Mouse (Mus musculus) lung, postnatal 10 days (tissue): ENCODE measurements at regions not wholly inside any gene's neighbourhood (a gene's known extent, or its start where the extent isn't known, plus 50 kb on each side); places are given as distances from the start of the nearest gene placed in this dataset.

ENCODE experiments used
- DNase-seq: peaks from one replicate; pipeline ENCODE4 v3.0.0; 2021

DNA sequence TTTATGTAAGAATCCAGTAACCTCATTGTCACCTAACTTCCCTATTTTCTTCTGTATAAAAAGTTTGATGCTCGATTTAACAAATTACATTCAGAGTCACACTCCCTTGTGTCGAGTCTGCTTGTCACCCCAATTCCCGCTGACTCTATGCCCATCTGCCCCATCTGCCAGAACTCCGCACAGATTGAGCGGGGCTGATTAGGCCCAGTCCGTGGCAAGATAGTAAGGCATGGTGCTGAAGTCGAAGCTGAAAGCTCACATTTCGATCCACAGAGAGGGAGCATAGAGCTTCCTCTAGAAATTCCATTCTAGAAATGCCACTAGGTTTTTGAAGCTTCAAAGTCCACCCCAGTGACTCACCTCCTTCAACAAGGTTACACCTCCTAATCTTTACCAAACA, 210.7 kb upstream of the Akirin2 start:
- DNase-seq, result no peak

DNA sequence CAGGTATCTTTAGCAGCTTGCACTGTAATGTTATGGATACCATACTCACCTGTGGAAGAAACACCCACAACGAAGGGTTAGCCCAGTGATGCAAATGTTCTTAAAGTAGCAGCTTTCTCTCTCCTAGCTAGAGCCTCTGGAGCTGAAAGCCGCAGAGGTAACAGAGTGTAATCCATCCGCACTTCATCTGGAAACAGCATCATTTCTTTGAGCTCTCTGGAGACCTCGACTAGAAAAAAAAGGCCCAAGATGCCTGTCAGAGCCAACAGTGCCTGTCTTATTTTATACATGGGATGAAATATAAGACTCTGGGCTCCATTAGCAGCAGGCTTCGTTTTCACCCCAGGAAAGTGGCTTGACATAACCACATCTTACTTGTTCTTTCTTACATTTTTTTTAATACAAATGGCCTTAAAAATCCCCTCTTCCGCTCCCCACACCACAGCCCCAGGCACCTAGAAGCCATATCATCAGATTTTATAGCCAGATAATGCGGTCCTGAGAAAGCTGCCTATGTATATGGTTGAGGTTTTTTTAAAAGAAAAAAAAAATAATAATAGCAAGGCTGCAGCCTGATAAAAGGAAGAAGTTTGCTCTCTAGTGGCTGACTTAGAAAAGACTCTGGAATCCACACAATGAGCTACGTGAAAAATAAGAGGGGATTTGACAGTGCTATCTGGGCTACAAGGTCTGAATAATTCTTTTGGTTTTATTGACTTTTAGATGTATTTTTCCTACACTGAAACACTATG, 179.3 kb upstream of the Akirin2 start:
- peak; percentile 5 for DNase-seq

DNA sequence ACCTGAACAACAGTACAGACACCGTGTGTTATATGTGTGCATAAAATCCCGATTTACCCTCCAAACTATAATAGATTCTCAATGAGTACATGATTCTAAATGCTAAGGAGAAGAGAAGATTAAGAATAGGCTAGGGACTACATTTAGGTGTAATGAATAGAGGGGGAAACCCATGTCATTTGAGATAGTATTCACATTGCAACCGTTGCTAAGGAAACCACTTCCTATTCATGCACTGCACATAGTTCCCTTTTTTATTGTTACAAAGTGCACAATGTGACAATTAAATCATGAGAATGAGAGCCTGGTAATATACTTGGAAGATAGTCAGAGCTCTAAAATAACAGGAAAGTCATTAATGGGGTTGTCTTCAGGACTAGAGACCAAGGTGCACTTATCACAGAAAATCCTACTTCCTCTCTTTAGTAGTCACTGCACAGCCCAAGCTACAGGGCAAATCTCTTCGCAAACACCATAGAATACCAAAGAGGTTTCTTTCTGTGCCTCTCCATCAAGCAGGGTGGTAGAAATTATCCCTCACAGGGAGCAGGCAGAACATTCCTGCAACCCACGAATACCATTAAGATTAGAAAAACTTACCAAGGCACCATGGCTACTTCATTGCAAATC, 164.3 kb upstream of the Akirin2 start:
- DNase-seq, result no peak

DNA sequence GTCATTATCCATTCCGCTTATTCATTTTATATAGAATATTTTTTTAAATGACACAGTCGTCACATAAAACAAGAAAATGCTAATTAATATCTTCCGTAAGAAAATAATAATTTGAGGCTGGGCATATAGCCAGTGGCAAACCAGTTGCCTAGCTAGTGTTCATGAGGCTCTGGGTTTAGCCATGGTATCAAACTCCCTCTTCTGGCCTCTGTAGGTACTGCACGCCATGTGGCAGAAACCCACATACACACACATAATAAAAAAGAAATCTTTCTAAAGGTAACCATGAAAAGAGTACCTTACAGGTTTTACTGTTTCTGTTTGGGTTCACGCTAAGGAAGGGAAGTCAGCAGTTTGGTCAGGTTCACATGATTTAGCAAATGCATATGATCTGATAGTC, 159.2 kb upstream of the Akirin2 start:
- no peak for DNase-seq

DNA sequence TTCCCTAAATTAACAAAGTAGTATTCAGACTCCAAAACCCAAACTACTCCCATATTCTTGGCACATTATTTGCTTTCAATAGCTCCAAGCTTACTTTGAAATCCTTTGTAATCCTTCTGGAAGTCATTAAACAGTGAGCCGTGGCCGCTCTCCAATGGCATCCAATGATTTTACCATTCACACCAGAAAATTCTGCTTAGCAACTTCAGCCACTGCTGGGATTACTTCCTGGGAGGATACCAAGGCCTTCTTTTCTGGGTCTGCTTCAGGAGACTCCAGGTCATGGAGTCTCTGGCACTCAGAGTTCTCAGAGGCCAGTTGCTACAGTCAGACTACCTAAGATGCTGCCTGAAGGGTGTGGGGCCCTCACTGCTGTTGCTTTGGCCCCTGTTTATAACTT, 147.7 kb upstream of the Akirin2 start:
- no peak for DNase-seq

DNA sequence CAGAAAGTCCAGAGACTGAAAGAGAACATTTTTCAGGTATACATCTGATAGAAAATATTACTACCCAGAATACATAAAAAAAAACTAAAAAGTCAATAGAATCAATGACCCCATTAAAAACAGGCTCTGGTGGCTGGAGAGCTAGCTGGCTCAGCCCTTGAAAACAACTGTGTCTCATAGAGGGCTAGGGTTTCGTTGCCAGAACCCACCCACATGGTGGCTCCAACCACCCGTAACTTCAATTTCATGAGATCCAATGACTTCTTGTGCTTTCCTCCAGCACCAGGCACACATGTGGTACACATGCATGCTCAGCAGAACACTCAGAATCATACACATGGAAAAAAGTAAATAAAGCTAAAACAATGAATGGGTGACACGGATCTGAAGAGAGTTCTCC, 143.6 kb upstream of the Akirin2 start:
- DNase-seq, result no peak

DNA sequence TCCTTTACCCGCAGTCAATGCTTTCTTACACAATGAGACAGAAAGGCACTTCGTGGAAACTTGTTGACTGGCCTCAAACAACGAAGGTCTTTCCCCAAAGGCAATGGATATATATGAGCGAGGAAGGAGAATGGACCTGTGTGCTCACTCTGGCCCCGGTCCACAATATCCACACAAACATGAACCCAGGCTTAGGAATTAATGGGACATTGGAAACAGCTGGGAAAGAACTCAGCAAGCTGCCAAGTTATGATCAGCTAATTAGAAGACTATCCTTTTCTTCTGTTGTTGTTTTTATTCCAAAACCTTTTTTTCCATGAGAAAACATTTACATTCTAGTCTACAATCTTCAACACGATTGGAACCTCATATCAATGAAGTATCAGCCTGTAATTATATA, 129.8 kb upstream of the Akirin2 start:
- peak; percentile 26 for DNase-seq

DNA sequence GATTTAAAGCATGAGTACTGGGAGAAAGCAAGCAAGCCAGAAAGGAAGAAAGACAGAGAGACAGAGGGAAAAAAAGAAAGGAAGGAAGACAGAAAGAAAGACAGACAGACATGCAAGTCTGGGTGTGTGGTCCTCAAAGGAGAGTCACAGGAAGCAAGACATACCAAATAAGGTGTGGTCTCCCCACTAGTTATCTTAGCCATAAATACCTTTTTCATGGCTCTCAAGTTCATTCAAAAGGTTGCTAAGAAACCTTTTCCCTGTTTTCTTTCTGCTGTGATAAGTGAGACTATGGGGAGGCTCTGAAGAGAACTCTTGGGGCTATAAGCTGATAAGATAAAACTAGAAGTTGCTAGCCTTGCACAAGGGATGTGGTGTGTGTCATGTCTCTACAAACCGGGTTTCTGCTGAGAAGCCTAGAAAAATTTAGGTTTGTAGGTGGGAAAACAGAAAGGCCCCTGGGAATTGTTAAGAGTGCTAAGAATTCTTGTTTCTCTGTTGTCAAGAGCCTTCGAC, 126.5 kb upstream of the Akirin2 start:
- DNase-seq, result no peak

DNA sequence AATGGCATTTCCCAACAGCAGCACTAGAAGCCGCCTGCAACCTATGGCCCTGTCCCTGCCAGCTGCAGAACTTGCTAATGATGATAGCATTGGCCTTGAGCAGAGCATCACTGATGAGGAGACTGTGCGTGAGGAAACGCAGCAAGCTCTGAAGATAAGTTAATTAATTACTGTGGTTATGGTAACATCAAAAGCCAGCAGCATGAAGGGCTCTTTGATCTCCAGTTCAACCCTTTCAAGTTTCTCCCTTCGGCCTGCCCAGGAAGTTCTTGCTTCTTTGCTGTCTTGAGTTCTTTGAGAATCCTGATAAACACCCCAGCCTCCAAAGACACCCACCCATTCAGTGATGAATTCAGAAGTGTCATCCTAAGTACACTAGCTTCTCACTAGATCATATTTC, 121.7 kb upstream of the Akirin2 start:
- peak; percentile 3 for DNase-seq

DNA sequence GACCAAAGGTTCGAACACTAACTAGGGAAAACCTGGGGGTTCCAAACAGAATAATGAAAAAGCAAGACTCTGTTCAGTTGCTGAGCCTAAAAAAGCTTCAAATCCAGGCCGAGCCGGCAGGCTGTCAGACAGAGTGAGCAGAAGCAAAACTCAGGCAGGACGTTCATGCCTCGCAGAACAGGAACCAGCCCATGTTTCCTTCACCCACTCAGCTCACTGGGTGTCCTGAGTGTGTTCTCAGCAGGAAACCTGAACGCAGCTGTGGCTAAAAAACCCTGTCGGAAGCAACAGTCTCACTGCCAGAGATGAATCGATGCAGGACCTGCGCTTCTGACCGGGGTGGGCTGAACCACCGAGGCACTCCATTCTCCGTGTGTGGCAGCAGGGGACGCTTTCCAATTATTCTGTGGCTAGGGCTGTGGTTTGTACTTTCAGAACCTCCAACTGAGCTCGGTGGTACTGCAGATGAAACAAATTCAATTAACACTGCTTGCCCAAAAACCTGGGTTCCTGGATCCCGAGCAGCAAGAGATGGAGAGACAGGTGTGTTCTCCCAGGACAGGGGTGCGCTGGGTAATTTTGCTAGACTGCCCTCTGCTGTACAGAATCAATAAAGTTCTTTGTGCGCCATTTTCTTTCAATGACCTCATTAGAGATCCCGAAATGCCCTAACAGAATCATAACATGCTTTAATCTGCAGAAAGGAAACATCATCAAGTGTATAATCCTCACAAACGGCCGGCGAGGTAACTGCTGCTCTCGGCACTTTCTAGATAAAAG, 121.1 kb upstream of the Akirin2 start:
- DNase-seq, result peak; percentile 26

DNA sequence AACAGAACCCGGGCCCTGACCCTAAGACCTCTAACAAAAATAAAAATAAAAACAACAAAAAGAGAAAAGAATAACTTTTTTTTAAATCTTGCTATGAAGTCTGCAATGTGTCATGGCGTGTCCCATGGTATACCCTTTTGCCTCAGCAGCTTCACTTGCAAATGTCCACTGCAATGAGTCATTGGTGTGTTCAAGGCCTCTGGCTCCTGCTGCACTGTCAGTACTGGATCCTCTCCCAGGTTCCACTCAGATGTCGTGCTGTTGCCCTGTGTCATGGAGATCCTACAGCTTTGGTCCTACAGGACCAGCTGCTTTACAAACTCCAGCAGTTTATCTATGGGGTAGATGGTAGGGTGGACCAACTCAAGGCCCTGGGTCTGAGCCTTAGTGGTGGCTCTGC, 113.4 kb upstream of the Akirin2 start:
- DNase-seq, result no peak

DNA sequence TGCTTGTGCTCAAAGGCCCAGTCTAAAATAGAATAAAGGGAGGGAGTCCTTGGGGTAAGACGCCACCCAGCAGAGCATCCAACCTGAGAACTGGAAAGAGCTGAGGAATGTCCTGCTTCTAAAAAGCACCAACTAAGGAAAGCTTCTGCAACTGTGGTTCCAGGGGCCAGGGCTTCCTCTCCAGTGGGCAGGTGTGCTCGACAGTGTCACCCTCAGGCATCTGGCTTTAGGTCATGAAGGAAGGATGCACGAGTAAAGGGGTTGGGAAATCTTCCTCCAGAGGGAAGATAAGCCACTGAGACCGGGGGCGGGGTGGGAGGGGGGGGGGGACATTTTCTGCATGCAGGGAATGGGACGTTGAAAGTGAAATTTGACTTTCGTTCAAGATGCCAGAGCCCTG, 101.2 kb upstream of the Akirin2 start:
- DNase-seq, result no peak

DNA sequence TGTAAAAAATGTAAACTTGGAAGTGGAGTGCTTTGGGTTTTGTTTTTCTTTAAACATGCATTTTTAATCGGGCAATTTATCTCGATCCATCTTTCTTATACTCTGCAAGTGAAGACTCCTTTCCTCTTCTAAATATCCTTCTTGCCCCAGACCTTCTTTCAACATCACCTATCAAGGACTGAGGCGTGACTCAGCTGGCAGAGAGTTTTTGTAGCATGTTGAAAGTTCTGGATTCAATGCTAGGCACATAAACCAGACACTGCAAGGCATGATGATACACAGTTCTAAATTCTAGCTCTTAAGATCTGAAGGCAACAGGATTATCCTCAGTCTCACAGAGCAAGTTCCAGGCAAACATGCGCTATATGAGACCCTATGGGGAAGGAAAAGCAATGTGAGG, 88.1 kb upstream of the Akirin2 start:
- DNase-seq, result no peak

DNA sequence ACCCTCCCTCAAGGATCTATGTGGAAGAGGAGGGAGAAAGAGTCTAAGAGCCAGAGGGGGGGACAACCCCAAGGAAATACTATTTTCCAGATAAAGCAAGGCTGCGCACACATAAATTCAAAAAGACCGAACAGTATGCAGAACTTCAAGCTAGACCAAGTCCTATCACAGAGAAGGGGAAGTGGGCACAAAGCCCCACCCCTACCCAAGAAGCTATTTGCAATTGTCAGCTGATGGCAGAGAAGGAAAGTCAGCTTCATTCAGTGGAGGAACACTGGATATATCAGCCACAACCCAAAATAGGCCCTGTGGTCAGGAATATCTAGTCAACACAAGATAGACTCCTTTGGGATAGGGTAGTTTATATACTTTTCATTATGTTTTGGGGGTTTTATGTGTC, 84.9 kb upstream of the Akirin2 start:
- DNase-seq, result no peak

DNA sequence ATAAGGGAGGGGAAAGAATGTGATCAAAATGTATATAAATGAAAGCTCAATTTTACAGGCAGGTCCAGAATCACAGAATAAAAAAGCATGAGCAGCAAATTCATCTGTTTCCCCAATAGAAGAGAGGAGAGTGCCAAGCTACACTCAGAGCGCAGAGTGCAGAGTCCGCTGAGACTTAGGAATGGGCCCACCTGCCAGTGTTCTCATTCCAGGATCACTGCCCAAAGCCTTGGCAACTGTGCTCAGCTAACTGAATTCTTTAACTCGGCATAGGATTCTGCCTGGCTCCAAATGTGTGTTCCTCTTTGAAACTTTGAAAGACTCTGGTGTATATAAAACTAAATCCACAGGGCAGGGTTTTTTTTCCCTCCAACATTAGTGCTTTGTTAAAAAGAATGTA, 84.4 kb upstream of the Akirin2 start:
- DNase-seq, result no peak

DNA sequence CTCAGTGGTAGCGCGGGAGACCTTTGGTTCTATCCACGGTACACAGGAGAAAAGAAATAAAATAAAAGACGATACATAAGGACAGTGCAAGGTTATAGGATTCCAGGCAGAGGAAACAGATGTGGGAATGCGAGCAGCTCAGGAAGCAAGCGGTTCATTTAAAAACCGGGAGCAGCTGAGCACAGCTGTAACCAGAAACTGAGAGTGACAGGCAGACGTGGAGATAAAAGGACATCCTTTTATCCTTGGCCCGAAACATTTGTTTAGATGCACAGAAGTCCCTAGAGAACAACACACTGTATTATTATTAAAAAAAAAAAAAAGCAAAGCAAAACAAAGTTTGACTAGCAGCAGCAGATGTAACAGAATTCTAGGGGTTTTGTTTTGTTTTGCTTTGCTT, 82.6 kb upstream of the Akirin2 start:
- DNase-seq, result peak; percentile 34

DNA sequence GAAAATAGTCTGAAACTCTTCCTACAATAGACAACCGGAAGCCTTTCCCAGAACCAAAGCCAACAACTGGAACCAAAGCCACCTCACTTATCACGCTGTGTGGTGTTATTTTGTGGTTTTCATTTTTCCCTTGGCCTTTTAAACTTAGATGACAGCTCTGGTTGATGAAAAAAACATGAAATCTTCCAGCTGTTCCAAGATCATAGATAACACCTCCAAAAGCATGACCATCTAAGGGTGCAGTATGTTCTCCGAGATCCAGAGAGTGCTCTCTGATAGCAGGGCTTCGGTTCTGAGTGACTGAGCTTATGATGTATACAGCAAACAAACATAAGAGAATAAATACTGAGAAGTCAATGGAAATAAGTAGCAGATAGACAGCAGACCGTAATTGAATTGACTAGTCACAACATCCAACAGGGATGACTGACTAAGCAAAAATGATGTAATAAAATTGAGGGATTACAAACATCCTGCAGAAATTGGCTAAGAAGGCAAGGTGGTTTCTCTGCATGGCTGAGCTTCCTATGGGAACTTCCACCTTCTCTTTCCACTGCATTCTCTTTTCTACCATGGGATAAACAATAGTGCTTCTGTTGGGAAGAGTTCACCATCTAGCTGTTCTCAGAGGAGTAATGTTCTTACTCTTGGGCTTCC, 74.8 kb upstream of the Akirin2 start:
- DNase-seq, result peak; percentile 15

DNA sequence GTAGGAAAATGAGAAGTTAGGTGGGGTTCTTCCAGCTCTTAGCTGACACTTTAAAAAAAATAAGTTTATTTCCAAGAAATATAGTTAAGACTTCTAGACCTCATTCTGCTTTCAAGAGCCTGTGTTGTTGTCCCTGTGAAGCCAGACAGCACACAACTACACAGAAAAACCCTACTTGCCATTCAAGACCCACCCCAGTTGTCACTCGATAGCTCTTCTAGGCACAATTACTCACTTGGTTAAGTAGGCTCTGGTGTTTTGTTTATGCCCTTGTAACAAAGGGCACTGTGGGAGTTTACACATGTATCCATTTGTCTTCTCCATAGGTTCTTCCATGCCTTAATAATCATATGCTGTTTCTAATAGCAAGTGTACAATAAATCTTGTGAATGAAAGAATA, 66.5 kb upstream of the Akirin2 start:
- no peak for DNase-seq

DNA sequence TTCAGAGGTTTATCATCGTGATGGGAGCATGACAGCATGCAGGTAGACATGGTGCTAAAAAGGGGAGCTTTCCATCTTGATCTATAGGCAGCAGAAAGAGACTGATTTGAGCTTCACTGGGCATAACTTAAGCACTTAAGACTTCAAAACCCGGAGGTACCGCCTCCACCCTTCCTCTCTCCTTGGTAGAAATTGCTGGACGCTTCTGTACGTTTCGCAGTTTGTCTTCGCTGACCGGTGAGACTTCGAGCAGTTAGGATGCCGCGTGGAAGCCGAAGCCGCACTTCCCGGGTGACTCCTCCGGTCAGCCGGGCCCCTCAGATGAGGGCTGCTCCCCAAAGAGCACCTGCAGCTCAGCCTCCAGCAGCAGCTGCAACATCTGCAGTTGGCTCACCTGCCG, 65.2 kb upstream of the Akirin2 start:
- DNase-seq, result no peak

DNA sequence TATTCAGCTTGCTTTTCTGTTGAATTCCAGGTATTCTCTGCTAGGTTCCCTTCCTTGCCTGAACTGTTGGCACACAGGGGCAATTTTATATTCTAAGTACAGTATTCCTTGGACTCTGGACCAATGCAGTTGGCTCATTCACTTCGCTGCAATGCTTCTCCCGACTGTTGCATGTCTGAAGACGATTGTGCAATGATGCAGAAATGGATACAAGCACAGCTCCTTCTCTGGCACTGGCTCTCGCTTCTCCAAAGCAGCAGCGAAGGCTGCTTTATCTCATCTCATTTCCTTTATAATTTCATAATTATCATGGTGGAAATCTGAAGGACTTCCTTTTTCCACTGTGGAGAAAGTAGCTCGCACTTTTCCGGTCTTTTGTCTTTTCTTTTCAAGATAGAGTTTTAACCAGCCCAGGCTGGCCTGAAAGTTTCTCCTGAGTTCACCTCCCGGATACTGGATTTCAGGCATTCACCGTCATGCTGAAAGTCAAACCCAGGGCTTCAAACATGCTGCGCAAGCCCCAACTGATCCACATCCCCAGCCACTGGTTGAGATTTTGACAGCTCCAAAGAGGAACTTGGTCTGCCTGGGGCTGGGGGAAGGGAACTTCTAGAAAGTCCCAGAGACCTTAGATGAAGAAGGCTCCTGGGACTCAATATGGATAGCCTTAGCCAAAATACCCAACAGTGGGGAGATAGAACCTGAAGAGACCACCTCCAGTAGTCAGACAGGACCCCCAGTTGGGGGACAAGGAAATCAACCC, 55.6 kb upstream of the Akirin2 start:
- peak; percentile 31 for DNase-seq

DNA sequence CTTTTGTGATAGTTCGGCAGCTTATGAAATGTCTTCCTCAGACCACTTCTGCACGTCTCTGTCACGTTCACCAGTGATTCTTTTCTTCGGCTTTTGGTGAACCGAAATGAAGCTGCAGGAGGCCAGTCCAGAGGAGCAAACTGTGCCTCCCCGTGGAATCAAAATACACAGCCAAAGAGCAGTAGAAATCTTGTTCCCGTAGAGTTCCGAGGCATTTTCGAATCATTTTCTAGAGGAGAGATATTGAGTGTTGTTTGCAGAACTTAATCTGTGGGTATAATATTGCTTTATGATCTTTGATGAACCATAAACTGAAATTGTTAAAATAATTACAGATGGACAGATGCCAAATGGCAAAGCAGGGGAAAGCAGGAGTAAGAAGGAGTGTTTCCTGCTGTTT, 52.4 kb upstream of the Akirin2 start:
- DNase-seq, result peak; percentile 24

DNA sequence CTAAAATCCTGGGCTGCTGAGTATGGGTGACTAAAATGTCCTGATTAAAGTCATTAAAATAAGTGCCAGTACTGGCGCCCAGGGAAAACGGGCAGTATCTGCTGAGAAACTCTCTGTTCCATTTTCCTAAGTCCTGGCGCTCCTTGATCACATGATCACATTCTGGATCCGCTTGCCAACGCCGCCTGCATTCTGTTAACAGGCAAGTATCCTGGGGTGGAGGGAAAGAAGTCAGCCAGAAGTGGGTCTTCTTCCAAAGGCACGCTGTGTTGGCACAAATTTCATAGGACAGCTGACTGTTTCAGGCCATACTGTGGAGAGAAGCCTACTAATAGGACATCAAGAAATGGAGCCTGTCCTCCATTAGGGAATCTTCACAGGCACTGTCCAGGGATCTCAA, 52.0 kb upstream of the Akirin2 start:
- DNase-seq, result peak; percentile 75

DNA sequence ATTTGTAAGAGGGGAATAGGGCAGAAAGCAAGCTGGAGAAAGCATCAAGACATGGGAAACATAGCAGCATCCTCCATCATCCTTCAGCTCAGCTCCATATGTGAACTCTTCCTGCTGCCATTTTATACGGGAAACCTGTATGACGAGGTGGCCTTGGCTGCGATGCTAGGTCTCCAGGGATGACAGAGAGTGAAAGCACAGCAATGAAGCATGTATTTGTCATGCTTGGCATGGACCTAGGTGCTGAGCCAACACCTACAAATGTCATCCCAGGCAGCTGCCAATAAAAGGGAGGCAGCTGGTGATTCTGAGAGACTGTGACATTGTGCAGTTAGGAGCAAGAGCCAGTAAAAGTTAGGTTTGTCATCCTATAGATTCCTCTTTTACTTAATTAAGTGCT, 51.0 kb upstream of the Akirin2 start:
- DNase-seq, result no peak
